Mouse (Mus musculus) G1E-ER4 (cell line): Measurements from ENCODE around the gene Rassf6. TPM values are rescaled to one million over a fixed set of nuclear protein-coding genes. Genes with fewer than 3 reads are reported as not detected.

Source experiments
- GATA1 ChIP-seq: IDR thresholded peaks from one replicate; pipeline ENCODE4 v1.8.0; 2012; ENCODE audit warnings: low read length, inconsistent platforms
- polyA plus RNA-seq: library from polyadenylated mRNA; stranded (reverse); fragments of >175 nt; gene quantifications from 2 replicates; pipeline ENCODE4 v1.2.3, GENCODE M21; 2012

Rassf6 gene
- polyA plus RNA-seq, 1 experiment = not detected

GRCm38 (mm10) chr5:90645579-90645978, 5.1 kb upstream of the Rassf6 start:
- no peak for TF ChIP-seq GATA1

GRCm38 (mm10) chr5:90641218-90641610, 757 bp upstream of the Rassf6 start:
- no peak for TF ChIP-seq GATA1

- no peak for TF ChIP-seq GATA1
These were observed 5.6 kb downstream of the Rassf6 start for GRCm38 (mm10) chr5:90634885-90635284.

- no peak for TF ChIP-seq GATA1
These were observed 11.9 kb downstream of the Rassf6 start for GRCm38 (mm10) chr5:90628530-90628929.

GRCm38 (mm10) chr5:90628011-90628410, 12.4 kb downstream of the Rassf6 start:
- TF ChIP-seq GATA1 = no peak

GRCm38 (mm10) chr5:90627423-90627822, 13.0 kb downstream of the Rassf6 start:
- no peak for TF ChIP-seq GATA1

GRCm38 (mm10) chr5:90624708-90625425, 15.6 kb downstream of the Rassf6 start:
- no peak for TF ChIP-seq GATA1

- TF ChIP-seq GATA1 = no peak
These were observed 17.2 kb downstream of the Rassf6 start for GRCm38 (mm10) chr5:90623209-90623608.

GRCm38 (mm10) chr5:90621726-90622125, 18.7 kb downstream of the Rassf6 start:
- TF ChIP-seq GATA1 = no peak

- no peak for TF ChIP-seq GATA1
These were observed 19.1 kb downstream of the Rassf6 start for GRCm38 (mm10) chr5:90621316-90621715.

GRCm38 (mm10) chr5:90617859-90618258, 22.6 kb downstream of the Rassf6 start:
- no peak for TF ChIP-seq GATA1

GRCm38 (mm10) chr5:90611996-90612611, 28.4 kb downstream of the Rassf6 start:
- no peak for TF ChIP-seq GATA1

GRCm38 (mm10) chr5:90611388-90611787, 29.1 kb downstream of the Rassf6 start:
- no peak for TF ChIP-seq GATA1

GRCm38 (mm10) chr5:90608906-90609305, 31.6 kb downstream of the Rassf6 start:
- TF ChIP-seq GATA1 = no peak

GRCm38 (mm10) chr5:90603407-90603923, 37.0 kb downstream of the Rassf6 start:
- TF ChIP-seq GATA1 = no peak

- no peak for TF ChIP-seq GATA1
These were observed 39.0 kb downstream of the Rassf6 start for GRCm38 (mm10) chr5:90601469-90601868.

GRCm38 (mm10) chr5:90596155-90596554, 44.3 kb downstream of the Rassf6 start:
- TF ChIP-seq GATA1 = no peak
